Mouse (Mus musculus) gastrocnemius, postnatal 14 days (tissue): Measurements from ENCODE around the gene Gdf15. TPM values are rescaled to one million over a fixed set of nuclear protein-coding genes. Genes with fewer than 3 reads are reported as not detected.

Source experiments
- DNase-seq: peaks from one replicate; pipeline ENCODE4 v3.0.0; 2021; ENCODE audit warnings: mixed read lengths
- intact Hi-C: fragments of 180-260 bp; cut with DNase I; formaldehyde crosslinking; loops from one replicate; pipeline ENCODE4 v1.15.1; 2025; ENCODE audit warnings: low total_unique reads
- long read RNA-seq, 2 experiments: library from polyadenylated mRNA; stranded (forward); transcript quantifications; one replicate each; pipeline ENCODE4 v2.0.0; 2021
- total RNA-seq, 2 experiments: library from RNA; stranded (reverse); gene quantifications; 2 replicates each; pipeline ENCODE4 v1.2.3; 2021

Gene Gdf15
- total RNA-seq = not detected
- long read RNA-seq, experiment 1 = 0 reads
- long read RNA-seq, experiment 2 = 0 reads

- intact Hi-C loops = no loop called here
Observed at GRCm38 (mm10) chr8:70632346-70632892, at the start of gene Gdf15. Gdf15 (minus strand) TSS chr8:70632456.

DNA sequence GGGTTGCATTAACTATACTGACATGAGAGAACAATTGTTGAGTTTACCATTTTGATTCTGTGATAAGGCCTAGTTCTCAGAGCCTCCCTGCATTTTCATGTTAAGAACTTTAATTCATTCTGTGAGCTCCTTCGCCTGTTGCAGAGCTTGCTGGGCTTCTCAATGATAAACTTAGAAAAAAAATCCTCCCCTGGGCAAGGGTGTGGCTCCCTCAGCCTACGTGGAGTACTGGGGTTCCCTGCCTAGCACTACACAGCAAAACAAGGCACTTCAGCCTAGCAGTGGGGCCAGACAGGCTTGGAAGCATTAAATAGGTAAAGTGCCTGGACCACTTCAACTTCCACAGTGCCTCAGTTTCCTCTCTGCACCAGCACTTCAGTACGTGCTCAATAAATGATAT lies 49.2 kb upstream of the Gdf15 start:
- intact Hi-C loops = no loop called here
- DNase-seq = no peak

More at GRCm38 (mm10) chr8:70632346-70632892, at the start of gene Gdf15:
- DNase-seq = no peak

DNA sequence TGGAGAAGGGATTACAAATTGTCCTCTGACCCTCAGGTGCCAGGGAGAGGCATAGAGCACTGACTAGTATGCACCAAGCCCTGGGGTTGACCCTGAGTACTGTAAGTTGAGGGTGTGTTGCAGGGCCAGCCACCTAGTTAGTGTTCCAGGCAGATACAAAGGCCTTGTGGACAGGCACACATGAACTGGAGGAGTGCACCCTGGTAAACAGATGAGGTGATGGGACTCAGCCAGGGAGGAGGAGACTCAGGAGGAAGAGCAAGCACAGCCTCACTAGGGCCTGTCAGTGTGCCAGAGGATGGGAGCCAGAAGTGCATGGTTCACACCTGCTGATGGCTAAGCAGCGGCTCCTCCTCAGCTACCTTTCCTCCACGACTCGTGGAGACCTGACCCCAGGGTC lies 47.8 kb upstream of the Gdf15 start:
- intact Hi-C loops = no loop called here
- no peak for DNase-seq

DNA sequence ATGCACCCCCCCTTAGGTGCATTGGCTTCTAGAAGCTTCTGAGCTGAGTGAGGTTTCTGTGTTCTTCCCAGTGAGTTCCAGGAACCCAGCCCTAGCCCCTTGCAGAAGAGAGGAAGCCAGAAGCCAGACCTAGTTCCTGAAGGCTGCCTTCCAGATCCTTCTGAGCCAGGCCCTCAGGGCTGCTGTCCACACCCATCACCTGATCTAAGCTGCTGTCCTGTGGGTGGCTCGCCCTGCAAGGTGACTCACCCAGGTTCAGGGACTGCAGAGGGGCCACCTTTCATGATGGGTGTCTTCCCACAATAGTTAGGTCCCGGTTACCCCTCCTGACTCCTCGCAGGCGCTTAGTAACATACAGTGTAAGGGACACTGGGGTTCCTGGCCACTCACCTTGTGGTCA lies 47.1 kb upstream of the Gdf15 start:
- no peak for DNase-seq
- intact Hi-C loops = no loop called here

DNA sequence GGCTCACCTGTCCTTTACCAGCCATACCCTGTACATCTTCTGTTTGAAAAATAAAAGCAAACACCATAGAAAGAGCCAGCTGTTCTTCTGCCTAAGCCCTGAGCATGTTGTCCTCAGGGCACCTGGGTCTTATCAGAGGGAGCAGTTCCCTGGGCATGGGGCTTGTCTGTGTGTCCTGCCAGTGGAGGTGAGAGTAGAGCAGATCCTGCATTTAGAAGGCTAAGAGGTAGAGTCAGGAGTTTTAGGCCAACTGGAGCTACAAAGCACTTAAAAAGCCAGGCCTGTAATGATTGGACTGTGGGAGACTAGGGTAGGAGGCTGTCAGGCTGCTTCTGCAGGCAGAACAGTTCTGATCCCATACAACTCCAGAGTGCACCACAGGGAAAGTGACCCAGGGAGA lies 46.4 kb upstream of the Gdf15 start:
- DNase-seq = no peak
- intact Hi-C loops = no loop called here

- intact Hi-C loops = no loop called here
- no peak for DNase-seq
Observed at GRCm38 (mm10) chr8:70677451-70678080, 45.3 kb upstream of the Gdf15 start.

GRCm38 (mm10) chr8:70675336-70675735 lies 43.1 kb upstream of the Gdf15 start:
- intact Hi-C loops = no loop called here
- DNase-seq = no peak

DNA sequence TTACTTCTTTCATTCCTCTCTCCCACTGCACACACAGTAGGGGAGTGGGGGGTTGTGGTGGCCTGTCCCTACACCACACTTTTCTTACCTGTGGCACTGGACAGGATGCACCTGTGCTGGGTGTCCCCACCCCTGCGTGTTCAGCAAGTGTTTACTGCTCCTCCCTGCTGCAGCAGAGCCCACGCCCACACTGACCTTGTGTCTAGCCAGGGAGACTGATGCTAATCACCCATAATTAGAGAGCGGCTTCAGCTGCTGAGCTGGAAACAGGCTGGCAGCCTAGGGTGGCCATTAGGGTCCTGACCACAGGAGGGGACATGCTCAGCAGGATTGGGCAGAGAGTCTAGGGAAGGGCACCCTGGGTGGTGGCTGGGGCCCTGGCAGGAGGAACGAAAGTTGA lies 42.5 kb upstream of the Gdf15 start:
- intact Hi-C loops = no loop called here

DNA sequence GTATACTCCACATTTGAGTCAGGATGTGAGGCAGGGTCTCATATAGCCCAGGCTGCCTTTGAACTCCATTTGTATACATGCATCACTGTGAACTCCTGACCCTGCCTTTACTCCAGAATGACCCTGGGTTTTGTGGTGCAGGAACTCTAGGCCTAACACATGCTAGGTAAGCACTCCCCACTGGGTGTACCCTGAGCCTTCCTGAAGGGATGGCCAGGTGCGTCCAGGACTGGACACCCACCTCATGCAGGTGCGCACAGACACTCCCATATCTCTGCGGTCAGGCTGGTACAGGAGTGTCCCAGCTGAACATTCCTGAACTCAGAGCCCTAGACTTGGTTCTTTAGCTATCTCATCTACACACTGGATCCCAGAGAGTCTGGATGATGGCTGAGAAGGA lies 41.9 kb upstream of the Gdf15 start:
- intact Hi-C loops = no loop called here
- DNase-seq = no peak

More for the DNA sequence above, 42.5 kb upstream of the Gdf15 start:
- DNase-seq = no peak

DNA sequence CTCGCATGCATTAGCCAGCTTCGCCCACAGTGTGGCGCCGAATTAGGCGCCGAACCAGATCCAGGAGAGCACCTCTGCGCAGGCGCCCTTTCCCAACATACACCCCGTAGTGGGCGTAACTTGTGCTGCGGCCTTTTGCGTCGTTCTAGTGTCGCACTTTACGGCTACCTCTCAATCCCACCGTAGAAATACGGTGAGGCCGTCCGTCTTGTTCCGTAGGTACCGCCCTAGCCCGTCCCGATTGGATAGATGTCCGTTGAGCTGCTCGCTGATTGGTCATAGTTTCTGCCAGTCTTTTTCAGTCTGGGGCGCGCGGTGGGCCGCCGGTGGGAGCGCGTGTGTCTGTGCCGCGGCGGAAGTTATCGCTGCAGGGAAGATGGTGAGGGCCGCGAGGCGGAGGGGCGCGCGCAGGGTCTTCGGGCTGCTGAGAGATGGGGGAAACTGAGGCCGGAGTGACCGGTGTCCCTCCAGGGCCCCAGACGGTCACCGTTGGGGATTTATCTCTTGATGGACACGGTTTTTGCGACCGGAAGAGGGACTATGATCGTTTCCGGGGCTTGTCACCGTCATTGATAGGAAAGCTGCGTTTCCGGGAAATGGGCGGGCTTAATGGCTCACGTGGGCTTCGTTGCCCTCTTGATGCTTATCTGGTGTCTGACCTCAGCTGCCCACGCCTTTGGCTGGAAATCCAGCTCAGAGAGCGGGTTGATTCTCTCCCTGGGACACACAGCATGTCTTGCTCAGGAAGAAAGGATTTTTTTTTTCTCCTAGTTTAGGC lies 41.0 kb upstream of the Gdf15 start, which contains the start of gene Lsm4:
TSS of gene Lsm4 (plus strand) at position 170 of the 778 bp plus-strand sequence.
- intact Hi-C loops = no loop called here
- DNase-seq = peak; percentile 95

DNA sequence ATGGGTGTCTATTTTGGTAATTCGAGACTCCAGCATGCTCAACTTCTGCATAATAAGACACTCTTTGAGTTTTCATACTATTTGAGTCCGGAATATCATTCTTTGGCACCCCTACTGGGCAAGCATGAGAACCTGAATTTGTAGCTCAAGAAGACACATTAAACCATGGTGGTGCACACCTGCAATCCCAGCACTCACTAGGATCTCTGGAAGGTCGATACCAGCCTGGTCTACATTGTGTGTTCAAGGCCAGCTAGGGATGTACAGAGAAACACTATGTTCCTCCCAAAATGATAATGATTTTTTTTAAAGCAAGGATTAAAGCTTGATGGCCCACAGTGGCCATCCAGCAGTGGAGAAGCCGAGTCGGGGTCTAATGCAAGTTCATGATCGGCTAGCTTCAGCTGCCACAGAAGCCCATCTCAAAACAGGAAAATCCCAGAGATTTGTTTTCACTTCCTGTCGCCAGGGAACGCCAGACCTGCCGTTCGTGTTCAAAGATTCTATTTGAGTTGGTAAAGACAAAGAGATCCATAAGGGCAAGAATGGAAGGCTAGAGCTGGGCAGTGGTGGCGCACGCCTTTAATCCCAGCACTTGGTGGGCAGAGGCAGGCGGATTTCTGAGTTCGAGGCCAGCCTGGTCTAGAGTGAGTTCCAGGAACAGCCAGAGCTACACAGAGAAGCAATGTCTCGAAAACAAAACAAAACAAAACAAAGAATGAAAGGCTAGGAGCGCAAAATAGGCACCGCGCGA lies 40.2 kb upstream of the Gdf15 start:
- intact Hi-C loops = no loop called here
- no peak for DNase-seq

- DNase-seq = peak; percentile 79
- intact Hi-C loops = no loop called here
Observed at GRCm38 (mm10) chr8:70671615-70672324, 39.5 kb upstream of the Gdf15 start.

GRCm38 (mm10) chr8:70667071-70667470 lies 34.8 kb upstream of the Gdf15 start:
- intact Hi-C loops = loop anchor here (5.0 kb wide), 1 partner anchor 35 kb away; the partner anchor contains the start of gene Iqcn
- DNase-seq = peak; percentile 72

DNA sequence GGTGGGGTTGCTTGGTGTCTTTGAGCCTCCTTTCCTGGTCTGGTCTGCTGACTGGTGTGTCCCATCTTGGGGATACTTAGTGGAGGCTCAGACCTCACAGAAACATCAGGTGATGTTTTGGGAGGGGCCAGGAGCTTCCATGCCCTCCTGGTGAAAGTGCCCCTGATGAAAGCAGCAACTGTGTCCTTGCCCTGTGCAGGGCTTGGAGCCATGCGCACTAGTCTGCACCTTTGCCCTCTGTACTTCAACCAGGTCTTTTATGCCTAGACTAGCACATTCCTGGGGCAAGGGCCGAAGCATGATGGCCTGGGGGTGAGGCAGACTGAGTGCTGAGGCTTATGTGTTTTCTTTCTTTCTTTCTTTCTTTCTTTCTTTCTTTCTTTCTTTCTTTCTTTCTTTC lies 33.3 kb upstream of the Gdf15 start:
- intact Hi-C loops = loop anchor here (5.0 kb wide), 1 partner anchor 37 kb away; the partner anchor contains the start of gene Iqcn
- DNase-seq = no peak

DNA sequence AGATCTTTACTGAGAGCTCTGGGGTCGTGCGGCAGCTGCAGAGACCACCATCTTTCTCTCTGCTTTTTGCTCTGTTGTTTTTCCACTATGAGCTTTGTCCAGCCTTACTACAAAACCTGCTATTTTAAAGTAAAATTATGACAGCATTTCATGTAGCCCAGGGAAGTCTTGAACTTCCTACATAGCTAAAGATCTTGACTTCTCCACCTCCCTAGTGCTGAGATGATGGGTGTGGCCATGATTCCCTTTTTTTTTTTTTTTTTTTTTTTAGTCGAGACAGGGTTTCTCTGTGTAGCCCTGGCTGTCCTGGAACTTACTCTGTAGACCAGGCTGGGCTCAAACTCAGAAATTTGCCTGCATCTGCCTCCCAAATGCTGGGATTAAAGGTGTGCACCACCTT lies 32.4 kb upstream of the Gdf15 start:
- DNase-seq = no peak
- intact Hi-C loops = loop anchor here (5.0 kb wide), 2 partner anchors 38 to 47 kb away; partner anchors contain the start of genes Iqcn and Lrrc25

DNA sequence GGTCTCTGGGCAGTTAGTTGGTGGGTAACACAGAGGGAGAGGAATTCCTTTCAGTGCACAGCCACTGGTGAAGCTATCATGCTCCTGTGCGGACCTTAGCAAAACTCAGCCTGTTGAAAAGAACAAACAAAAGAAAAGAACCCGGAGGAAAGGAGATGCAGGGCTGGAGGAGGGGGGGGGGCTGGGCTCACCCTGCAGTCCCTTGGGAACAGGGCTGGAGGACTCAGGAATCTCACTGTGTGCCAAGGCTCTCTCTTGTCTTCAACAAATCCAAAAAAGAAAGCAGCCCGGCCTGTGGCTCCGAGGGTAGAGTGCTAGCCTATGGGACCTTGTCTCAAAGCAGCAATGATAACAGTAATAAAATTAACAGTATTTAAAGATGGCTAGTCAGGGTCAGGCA lies 31.4 kb upstream of the Gdf15 start:
- no peak for DNase-seq
- intact Hi-C loops = loop anchor here (5.0 kb wide), 1 partner anchor 46 kb away; the partner anchor contains the start of gene Lrrc25

DNA sequence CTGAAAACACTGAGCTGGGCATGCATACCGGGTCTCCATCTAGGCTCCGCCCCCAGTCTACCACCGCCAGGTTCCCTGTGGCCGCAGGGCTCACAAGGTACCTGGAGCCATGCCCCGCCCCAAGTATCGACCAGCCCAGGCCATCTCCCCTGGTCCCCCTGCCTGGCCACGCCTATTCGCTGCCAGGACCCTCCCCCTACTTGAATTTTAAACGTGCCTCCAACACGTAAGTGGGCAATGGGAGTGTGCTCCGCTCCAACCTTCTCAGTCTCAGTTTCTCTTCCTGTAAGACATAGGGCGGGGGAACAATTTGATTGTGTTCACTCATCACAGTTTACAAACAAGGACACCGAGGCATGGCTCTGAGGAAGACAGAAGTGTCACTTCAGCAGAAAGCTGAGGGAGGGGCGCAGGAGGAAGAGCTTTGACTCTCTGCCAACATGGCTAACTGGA lies 28.0 kb upstream of the Gdf15 start, which contains the start of gene Pgpep1:
TSS of gene Pgpep1 (minus strand) at position 116 of the 453 bp plus-strand sequence.
- DNase-seq = no peak
- intact Hi-C loops = loop anchor here (5.0 kb wide), 1 partner anchor 43 kb away; the partner anchor contains the start of gene Lrrc25

- intact Hi-C loops = loop anchor here (5.0 kb wide), 1 partner anchor 42 kb away; the partner anchor contains the start of gene Lrrc25
- peak; percentile 93 for DNase-seq
Observed at GRCm38 (mm10) chr8:70659604-70660272, 27.5 kb upstream of the Gdf15 start.
